Mouse (Mus musculus) 3134 (cell line): ENCODE measurements around the gene Depdc7.

Experiments used
- DNase-seq: peaks from one replicate; pipeline ENCODE4 v3.0.0-alpha.2; 2011; ENCODE audit warnings: low spot score; ENCODE audit not compliant: insufficient read length; ENCODE audit errors: extremely low read depth

The Depdc7 gene

DNA sequence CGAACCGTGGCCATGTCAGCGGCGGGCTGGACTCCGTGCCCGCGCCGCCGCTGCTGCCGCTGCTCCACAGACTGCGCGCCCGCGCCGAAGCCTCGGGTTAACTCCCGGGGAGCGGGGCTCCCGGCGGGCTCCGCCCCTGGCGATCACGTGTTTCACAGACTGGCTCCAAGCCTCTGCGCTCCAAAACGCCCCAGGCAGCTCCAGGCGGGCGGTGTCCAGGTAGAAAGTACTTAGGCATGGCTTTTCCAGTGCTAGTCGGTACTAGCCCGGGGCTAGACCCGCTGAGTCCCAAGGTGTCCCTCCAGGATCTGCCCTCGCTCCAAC lies at the start of gene Depdc7:
Depdc7 (minus strand) TSS at position 138 of the 324 bp plus-strand sequence.
- DNase-seq, result peak; percentile 92

- no peak for DNase-seq
Measured at GRCm38 (mm10) chr2:104774763-104775162, 32.1 kb upstream of the Depdc7 start.

DNA sequence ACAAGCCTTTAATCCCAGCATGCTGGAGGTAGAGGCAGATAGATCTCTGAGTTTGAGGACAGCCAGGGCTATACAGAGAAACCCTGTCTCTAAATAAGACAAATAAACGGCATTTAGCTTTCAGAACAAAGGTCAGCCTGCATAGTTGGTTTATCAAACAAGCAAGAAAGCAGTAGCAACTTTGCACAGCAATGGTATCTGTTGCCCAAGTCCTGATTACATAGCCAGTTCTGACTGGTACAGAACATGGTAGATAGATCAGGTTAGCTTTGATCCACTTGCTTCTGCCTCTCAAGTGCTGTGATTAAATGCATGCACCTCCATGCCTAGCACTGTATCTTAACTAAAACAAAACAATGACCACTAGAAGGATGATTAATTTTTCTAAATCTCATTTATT lies 26.0 kb upstream of the Depdc7 start:
- DNase-seq, result no peak

GRCm38 (mm10) chr2:104764018-104764417 lies 21.3 kb upstream of the Depdc7 start:
- no peak for DNase-seq

DNA sequence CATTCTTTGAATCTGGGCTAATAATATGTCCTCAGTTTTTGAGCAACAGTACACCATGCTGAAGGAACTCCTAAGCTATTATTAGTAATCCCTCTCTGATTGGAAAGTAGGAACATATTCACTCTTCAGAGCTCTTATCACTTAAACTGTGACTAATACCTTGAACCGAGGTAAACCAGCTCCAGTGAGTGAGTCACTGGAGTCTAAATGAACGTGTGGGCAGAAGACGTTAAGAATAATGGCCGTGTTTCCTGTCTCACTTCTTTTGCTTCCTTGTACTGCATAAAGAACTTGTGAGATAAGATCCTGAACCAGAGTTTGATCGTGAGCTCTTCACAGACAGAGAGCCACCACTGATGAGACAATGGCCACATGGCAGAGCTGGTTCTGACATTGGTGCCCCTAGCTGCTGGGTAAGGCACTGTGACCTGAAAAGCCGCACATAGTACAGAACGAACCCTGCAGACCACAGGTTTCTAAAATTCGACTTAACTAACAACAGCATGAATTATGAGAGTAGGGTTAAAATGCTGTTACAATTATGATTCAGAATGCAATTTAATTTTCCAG lies 20.5 kb upstream of the Depdc7 start:
- no peak for DNase-seq

- no peak for DNase-seq
Measured at GRCm38 (mm10) chr2:104750611-104751010, 7.9 kb upstream of the Depdc7 start.

DNA sequence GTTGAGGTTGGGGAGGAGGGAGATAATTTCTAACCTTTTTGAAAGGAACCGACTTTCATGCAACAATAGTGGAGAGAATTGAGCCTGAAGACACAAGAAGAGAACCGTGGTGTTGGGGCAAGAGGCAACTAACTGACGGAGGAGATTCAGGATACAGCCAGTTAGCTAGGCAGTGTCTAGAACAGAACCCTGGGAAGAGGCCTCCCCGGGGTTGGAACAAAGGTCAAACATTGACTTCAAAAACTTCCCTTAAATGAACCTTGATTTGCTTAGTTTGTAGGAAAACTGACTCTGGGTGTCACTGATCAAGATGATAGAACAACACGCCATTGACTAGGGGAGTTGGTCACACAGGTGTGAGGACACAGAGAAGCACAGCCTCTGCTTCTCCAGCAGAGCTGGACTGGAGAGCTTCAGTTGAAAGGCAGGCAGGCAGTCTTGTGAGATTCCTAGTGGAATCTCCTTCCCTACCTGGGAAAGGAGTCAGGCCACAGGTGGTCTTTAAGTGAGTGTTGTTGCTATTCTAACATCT lies 6.0 kb upstream of the Depdc7 start:
- no peak for DNase-seq

DNA sequence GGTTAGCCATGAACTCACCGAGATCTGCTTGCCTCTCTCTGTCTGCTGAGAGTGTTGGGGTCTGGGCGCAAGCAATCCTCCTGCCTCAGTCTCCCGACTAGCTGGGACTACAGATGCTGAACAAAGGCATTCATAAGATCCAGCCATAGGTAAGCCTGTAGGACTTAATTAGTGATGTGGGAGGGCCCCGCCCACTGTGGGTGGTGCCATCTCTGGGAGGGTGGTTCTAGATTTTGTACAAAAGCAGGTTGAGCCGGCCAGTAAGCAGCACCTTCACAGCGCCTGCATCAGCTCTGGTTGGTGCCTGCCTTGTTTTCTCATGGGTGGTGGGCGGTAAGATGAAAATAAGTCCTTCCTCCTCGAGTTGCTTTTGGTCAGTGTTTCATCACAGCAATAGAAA lies 3.6 kb upstream of the Depdc7 start:
- no peak for DNase-seq

GRCm38 (mm10) chr2:104743971-104744370 lies 1.3 kb upstream of the Depdc7 start:
- DNase-seq, result no peak

DNA sequence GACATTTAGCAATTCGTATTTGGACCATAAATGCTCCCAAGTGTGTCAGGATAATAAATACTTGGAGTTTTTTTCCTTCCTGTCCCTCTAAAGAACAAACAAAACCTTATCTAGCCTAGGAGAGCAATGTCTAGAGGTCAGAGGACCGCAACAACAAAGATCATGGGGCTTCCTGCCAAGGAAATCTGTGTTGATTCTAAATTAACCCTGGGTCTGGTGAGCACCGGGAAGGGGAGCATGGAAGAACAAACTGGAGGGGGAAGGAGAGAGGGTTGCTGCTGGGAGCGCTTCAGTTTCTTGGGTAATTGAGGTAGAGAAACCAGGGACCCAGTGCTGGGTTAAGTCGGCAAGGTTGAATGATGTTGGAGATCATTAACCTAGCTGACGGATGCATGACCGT lies 482 bp upstream of the Depdc7 start:
- no peak for DNase-seq

DNA sequence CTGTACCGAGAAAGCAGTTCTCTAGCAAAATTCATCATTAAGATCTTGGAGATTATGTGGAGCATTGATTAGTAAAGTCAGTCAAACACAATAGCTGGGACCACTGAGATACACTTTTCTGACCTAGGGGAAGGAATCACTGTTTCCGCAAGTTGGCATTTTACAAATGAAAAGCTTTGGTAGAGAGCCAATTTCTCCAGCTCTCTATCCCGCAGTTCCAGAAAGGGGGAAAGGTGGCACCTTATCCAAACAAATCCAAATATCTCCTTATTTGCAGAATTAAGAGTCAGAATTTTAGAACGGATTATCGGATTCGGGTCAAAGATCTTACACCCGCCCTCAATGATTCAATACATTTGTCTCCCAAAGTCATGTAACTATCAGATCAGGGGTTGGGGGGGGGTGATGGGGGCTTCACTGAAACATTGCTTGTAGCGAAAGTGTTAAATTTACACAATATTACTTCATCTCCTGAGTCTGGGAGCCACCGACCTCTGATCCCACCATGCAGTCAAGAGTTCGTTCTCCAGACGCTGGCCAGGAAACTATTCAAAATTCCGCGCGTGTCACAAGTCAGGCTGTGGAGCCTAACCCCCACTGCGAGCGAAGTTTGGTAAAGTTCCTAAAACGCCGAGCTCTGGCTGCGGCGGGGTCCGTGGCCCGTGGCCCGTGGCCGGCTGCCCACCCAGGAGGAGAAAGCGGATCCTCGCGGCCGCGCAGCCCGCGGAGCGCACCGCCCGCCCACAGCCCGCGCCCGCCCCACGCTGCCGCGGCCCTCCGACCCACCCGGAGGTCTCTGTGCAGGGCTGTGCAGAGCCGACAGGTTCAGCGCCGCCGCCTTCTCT lies 560 bp downstream of the Depdc7 start:
- no peak for DNase-seq

DNA sequence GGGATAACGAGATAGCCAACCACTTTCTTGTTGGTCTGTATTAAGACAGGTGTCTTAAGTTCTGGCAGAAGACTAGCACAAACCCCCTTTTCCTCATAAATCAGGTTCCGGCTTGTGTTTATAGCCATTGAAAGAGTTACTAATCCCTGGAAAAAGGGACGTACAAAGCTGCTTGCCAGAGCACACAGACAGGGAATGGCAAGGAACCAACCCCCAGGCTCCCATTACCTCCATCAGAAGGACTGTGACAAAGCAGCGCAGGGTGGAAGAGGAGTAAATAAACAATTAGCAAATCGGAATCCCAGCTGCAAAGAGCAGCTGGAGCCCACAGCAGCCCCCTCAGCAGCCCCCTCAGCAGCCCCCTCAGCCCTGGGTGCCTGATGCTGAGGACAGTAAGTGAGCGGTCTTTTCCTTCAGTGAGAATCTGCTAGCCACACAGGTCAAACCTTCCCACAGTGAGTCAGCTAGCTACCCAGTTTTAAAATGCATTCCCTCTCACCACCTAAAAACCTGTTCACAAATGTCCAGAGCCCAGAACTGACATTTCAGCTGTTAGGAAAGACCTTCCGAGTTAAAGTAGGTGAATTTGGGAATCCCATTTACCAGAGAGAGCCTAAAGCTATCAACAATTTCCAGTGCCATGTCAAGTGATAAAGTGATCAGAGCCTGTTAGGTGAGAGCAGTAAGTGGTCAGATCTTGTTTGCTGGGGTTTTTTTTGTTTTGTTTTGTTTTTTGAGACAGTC lies 1.5 kb downstream of the Depdc7 start:
- peak; percentile 47 for DNase-seq

- no peak for DNase-seq
Measured at GRCm38 (mm10) chr2:104740248-104740949, 2.3 kb downstream of the Depdc7 start.

GRCm38 (mm10) chr2:104739691-104740090 lies 3.0 kb downstream of the Depdc7 start:
- no peak for DNase-seq

GRCm38 (mm10) chr2:104736241-104736640 lies 6.4 kb downstream of the Depdc7 start:
- peak; percentile 59 for DNase-seq

DNA sequence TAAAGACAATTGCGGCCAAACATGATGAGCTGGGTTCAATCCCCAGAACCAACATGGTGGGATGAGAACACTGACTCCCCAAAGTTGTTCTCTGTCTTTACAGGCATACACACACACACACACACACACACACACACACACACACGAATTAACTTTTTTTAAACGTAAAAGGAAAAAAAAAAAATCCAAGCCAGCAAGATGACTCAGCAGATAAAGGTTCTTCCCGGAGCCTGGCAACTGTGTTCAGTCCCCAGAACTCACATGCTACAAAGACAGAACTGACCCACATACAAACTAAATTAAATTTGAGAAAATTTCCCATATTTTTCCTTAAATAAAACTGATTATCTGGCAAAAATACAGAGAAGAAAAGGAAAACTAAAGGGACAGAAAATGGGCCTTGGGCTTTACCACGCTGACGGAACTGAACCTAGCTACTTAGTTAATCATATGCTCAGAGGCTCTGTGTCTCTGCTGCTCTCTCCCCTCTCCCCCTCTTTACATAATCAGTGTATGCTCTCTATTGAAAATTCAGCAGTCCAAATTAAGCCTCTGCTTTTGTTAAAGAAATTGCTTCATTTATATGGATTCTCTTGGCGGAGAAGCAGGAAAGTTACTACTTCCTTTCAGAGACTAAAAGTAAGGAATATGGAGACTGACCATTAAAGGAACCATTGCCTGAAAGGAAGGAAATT lies 10.0 kb downstream of the Depdc7 start:
- no peak for DNase-seq

GRCm38 (mm10) chr2:104732033-104732444 lies 10.6 kb downstream of the Depdc7 start:
- DNase-seq, result peak; percentile 58

GRCm38 (mm10) chr2:104727369-104727768 lies 15.3 kb downstream of the Depdc7 start:
- no peak for DNase-seq

- no peak for DNase-seq
Measured at GRCm38 (mm10) chr2:104722021-104722420, 20.7 kb downstream of the Depdc7 start.

DNA sequence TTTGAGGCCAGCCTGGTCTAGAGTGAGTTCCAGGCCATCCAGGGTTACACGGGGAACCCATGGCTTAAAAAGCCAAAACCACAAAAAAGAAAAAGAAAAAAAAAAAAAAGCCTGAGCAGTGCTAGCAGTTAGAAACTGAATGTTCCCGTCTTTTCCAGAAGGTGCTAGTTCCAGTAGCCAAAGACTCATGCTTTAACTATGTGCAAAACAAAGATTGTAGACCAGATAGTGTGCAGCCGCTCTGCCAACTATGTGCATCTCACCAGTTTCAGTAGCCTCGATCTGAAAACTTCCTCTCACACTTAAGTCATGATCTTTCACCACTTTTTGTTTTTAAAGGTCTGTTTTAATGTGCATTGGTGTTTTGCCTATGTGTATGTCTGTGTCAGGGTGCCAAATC lies 24.9 kb downstream of the Depdc7 start:
- DNase-seq, result peak; percentile 40
